Mouse (Mus musculus) lung, postnatal 0 days (tissue): ENCODE data around the gene Hmgn2.

Experiments
- CTCF ChIP-seq: IDR thresholded peaks from 2 replicates; pipeline ENCODE4 v1.5.1; 2016; ENCODE audit warnings: antibody characterized with exemption, mild to moderate bottlenecking
- EP300 ChIP-seq: IDR thresholded peaks from 2 replicates; pipeline ENCODE4 v1.6.1; 2016; ENCODE audit warnings: antibody characterized with exemption, mild to moderate bottlenecking, control low read depth

DNA sequence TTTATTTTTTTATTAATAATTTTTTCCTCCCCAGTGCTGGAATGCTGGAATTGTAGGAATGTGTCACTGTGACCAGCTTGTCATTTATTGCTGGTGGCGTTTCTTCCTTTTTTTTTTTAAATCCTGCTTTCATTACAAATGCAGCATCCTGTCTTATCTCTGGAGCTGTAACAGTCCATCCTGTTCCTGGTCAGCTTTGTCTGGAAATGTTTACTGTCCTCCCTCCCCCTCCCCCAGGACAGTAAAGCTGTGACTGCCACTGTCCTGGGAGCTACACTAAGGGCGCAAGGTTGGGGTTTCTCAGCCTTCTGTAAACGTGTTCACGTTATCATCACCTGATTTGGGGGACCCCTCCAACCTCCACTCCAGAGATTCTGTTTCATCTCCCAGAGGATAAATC lies 43.2 kb downstream of the Hmgn2 start:
- TF ChIP-seq EP300: peak; percentile 92
- TF ChIP-seq CTCF: no peak
